Mouse (Mus musculus): ENCODE results near the gene Polr1b. TPM values are rescaled to one million over a fixed set of nuclear protein-coding genes. Genes with fewer than 3 reads are reported as not detected.
A peak's percentile ranks its signal among the peaks of the same experiment; 100 is the strongest.

The Polr1b gene
- polyA plus RNA-seq, 1 experiment from 2014 or later, result 12.1 TPM

DNA sequence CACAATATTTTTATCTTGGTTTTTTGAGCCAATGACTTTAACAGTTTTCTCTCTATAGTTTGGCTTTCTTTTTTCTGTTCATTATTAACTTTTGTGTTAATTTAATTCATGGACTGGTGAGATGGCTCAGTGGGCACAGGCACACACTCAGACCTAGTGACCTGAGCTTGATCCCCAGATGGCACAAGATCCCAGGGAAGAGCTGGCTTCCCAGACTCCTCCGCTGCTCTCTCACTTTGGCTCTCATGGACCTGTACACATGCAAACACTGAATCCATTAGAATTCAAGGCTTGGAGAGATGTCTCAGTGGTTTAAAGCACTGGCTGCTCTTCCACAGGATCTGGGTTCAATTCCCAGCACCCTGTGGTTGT, 15.6 kb downstream of the Polr1b start:
- Histone ChIP-seq H3K4me3 (ENCODE audit: control insufficient read depth in 1 of 2, insufficient read depth in 1 of 2, low read depth in 1 of 2, low read length in 2 of 2) (no peak overlapping the region), H3K27ac (replicated peaks in 1 of 2; ENCODE audit: control insufficient read depth in 1 of 2, insufficient read depth in 1 of 2, low read depth in 2 of 2, low read length in 2 of 2) (no peak overlapping the region), H3K27me3 (ENCODE audit: control insufficient read depth, insufficient read depth, low read length) (no peaks in the 10 kb centered on the region), H3K9me3 (ENCODE audit: control insufficient read depth, low read length) (no peaks in the 10 kb centered on the region), H3K4me2 (ENCODE audit: low read length) (no peak overlapping the region), H3K4me1 (ENCODE audit: control insufficient read depth in 2 of 2, insufficient read depth in 2 of 2, low read length in 2 of 2) (no peaks in the 10 kb centered on the region), H3K36me3 (ENCODE audit: control insufficient read depth, insufficient read depth, low read length) (peaks cover 96% of the 10 kb centered on the region), H3K9ac (ENCODE audit: low read length) (no peak overlapping the region)
- 93% methylated on average over 1 of the region's 1 CpGs for WGBS
- ATAC-seq (ENCODE audit: insufficient number of reproducible peaks, insufficient read depth, low FRiP score, low read depth), result no peak

DNA sequence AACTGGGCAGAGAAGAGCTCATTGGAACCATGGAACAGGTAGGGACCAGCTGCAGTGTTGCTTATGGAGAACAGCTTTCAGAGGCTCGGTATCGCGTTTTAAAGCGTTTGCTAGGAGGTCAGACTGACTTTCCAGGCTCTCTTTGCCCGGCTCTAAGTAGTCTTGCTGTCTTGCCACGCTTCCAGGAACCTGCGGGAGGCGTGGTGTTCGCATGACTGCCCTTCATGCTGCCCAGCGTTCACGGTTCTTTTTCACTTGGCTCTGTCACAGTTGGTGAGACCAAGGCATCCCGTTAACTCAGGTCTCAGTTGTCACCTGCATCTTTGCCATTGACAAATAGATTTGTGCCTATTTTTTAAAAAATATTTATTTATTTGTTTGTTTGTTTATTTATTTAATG, 17.3 kb downstream of the Polr1b start:
- Histone ChIP-seq H3K27ac (replicated peaks in 1 of 2; ENCODE audit: control insufficient read depth in 1 of 2, insufficient read depth in 1 of 2, low read depth in 2 of 2, low read length in 2 of 2) (no peak overlapping the region), H3K4me3 (ENCODE audit: control insufficient read depth in 1 of 2, insufficient read depth in 1 of 2, low read depth in 1 of 2, low read length in 2 of 2) (no peak overlapping the region), H3K36me3 (ENCODE audit: control insufficient read depth, insufficient read depth, low read length) (peaks cover 96% of the 10 kb centered on the region), H3K27me3 (ENCODE audit: control insufficient read depth, insufficient read depth, low read length) (no peaks in the 10 kb centered on the region), H3K9me3 (ENCODE audit: control insufficient read depth, low read length) (no peaks in the 10 kb centered on the region), H3K4me1 (ENCODE audit: control insufficient read depth in 2 of 2, insufficient read depth in 2 of 2, low read length in 2 of 2) (no peaks in the 10 kb centered on the region), H3K9ac (ENCODE audit: low read length) (no peak overlapping the region), H3K4me2 (ENCODE audit: low read length) (no peak overlapping the region)
- no peak for ATAC-seq (ENCODE audit: insufficient number of reproducible peaks, insufficient read depth, low FRiP score, low read depth)
- WGBS, result 97% methylated on average over 12 of the region's 12 CpGs

DNA sequence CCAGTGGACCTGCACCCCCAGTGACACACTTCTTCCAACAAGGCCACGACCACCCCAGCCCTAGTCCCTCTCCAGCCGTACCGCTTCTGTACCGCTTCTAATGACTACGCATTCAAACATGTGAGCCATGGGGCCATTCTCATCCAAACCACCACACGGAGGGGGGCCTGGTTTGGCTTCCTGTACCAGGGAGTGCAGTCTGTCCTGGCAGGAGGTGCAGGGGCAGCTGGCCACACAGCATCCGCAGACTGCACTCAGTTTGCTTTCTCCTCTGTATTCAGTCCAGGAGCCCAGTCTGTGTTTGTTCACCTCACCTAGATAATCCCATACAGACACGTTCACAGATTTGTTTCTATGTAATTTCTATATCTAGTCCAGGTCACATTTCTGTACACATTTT, 21.2 kb downstream of the Polr1b start:
- 95% methylated on average over 8 of the region's 8 CpGs for WGBS
- Histone ChIP-seq H3K27me3 (ENCODE audit: control insufficient read depth, insufficient read depth, low read length) (no peaks in the 10 kb centered on the region), H3K9me3 (ENCODE audit: control insufficient read depth, low read length) (no peaks in the 10 kb centered on the region), H3K4me1 (ENCODE audit: control insufficient read depth in 2 of 2, insufficient read depth in 2 of 2, low read length in 2 of 2) (no peaks in the 10 kb centered on the region), H3K4me2 (ENCODE audit: low read length) (no peak overlapping the region), H3K27ac (replicated peaks in 1 of 2; ENCODE audit: control insufficient read depth in 1 of 2, insufficient read depth in 1 of 2, low read depth in 2 of 2, low read length in 2 of 2) (no peak overlapping the region), H3K36me3 (ENCODE audit: control insufficient read depth, insufficient read depth, low read length) (peaks cover 95% of the 10 kb centered on the region), H3K9ac (ENCODE audit: low read length) (no peak overlapping the region), H3K4me3 (ENCODE audit: control insufficient read depth in 1 of 2, insufficient read depth in 1 of 2, low read depth in 1 of 2, low read length in 2 of 2) (no peak overlapping the region)
- no peak for ATAC-seq (ENCODE audit: insufficient number of reproducible peaks, insufficient read depth, low FRiP score, low read depth)

DNA sequence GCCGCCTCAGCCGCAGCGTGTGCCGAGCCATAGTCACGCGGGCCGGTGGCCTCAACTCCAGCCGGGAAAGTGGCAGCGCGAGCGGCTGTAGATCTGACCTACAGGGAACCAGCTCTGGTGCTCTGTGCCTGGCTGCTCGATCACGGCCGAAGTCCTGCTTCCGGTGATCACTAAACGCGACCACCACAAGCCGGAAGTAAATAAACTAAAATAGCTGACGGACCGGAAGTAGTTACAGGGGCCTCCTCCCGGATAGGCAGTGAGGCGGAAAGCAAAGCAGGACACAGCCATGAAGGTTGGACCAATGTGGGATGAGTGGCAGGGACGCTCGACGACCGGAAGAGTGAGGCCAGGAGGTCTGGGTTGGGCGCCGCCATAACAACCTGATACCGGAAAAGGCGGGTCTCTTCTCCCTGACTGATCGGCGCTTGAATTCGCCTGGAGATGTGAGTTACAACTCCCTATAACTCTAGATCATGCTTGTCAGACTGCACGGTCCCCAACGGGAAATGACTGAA, 28.7 kb downstream of the Polr1b start, which contains the start of gene Chchd5:
Chchd5 (plus strand) TSS at position 289 of the 518 bp plus-strand sequence.
- H3K9me3 ChIP-seq (ENCODE audit: control insufficient read depth, low read length), result no peaks in the 10 kb centered on the region
- WGBS, result under 1% methylated on average over 35 of the region's 35 CpGs
- H3K4me2 ChIP-seq (ENCODE audit: low read length), result peak within 1 kb of the TSS; percentile 74
- no peaks in the 10 kb centered on the region for H3K27me3 ChIP-seq (ENCODE audit: control insufficient read depth, insufficient read depth, low read length)
- H3K4me3 ChIP-seq (ENCODE audit: control insufficient read depth in 1 of 2, insufficient read depth in 1 of 2, low read depth in 1 of 2, low read length in 2 of 2), result peak within 1 kb of the TSS; percentile 62 to 70
- peak; percentile 99 for ATAC-seq (ENCODE audit: insufficient number of reproducible peaks, insufficient read depth, low FRiP score, low read depth)
- peaks cover 51% of the 10 kb centered on the region for H3K36me3 ChIP-seq (ENCODE audit: control insufficient read depth, insufficient read depth, low read length)
- peak within 1 kb of the TSS; percentile 86 to 91 for H3K27ac ChIP-seq (replicated peaks in 1 of 2; ENCODE audit: control insufficient read depth in 1 of 2, insufficient read depth in 1 of 2, low read depth in 2 of 2, low read length in 2 of 2)
- peaks cover 6 to 9% of the 10 kb centered on the region in 2 experiments for H3K4me1 ChIP-seq (ENCODE audit: control insufficient read depth in 2 of 2, insufficient read depth in 2 of 2, low read length in 2 of 2)
- H3K9ac ChIP-seq (ENCODE audit: low read length), result peak within 1 kb of the TSS; percentile 82

DNA sequence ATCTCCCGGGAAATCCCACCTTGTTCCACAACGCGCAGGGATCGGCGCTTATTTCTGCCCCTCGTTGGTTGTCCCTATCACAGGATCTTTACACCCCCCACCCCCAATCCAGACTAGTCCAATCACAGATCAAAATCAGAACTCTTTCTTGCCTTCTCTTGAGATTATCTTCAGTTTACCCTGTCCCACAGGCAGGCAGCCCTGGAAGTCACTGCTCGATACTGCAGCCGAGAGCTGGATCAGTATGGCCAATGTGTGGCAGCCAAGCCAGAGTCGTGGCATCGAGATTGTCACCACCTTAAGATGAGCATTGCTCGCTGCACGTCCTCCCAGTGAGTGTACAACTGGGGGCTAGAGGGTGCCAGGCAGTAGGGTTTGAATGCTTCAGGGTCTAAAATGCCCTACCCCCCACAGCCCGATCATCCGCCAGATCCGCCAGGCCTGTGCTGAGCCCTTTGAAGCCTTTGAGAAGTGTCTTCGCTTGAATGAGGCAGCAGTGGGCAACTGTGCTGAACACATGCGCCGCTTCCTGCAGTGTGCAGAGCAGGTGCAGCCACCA, 29.3 kb downstream of the Polr1b start:
- H3K9me3 ChIP-seq (ENCODE audit: control insufficient read depth, low read length), result no peaks in the 10 kb centered on the region
- H3K4me3 ChIP-seq (ENCODE audit: control insufficient read depth in 1 of 2, insufficient read depth in 1 of 2, low read depth in 1 of 2, low read length in 2 of 2), result peak overlapping the region; percentile 62 to 70
- ATAC-seq (ENCODE audit: insufficient number of reproducible peaks, insufficient read depth, low FRiP score, low read depth), result 0 out of 2 replicates have a peak, but pooled peaks have one; percentile 16
- WGBS, result 32% methylated on average over 18 of the region's 18 CpGs
- peaks cover 6 to 9% of the 10 kb centered on the region in 2 experiments for H3K4me1 ChIP-seq (ENCODE audit: control insufficient read depth in 2 of 2, insufficient read depth in 2 of 2, low read length in 2 of 2)
- H3K9ac ChIP-seq (ENCODE audit: low read length), result peak overlapping the region; percentile 67
- H3K36me3 ChIP-seq (ENCODE audit: control insufficient read depth, insufficient read depth, low read length), result peaks cover 45% of the 10 kb centered on the region
- H3K27me3 ChIP-seq (ENCODE audit: control insufficient read depth, insufficient read depth, low read length), result no peaks in the 10 kb centered on the region
- peak overlapping the region; percentile 86 to 91 for H3K27ac ChIP-seq (replicated peaks in 1 of 2; ENCODE audit: control insufficient read depth in 1 of 2, insufficient read depth in 1 of 2, low read depth in 2 of 2, low read length in 2 of 2)
- H3K4me2 ChIP-seq (ENCODE audit: low read length), result peak overlapping the region; percentile 74

DNA sequence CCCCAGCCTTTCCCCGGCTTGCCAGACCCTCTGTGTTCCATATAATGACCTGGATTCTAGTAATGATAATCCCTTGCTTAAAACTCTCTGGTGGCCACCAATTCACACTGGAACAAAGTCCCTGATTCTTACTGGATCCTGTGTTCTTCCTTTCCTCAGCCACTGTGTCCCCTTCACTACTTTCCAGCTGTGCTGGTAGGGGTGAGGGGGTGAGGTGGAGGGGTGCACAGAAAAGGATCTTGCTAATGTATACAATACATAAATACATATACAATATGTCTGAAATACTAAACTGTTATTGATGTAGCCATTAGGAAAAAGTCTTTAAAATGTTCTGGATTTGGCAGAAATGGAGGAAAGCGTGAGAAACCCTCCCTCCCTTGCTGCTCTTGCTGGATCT, 30.0 kb downstream of the Polr1b start:
- Histone ChIP-seq H3K4me3 (ENCODE audit: control insufficient read depth in 1 of 2, insufficient read depth in 1 of 2, low read depth in 1 of 2, low read length in 2 of 2) (no peak overlapping the region; a peak in 1 of 4 replicates), H3K9ac (ENCODE audit: low read length) (no peak overlapping the region), H3K27ac (replicated peaks in 1 of 2; ENCODE audit: control insufficient read depth in 1 of 2, insufficient read depth in 1 of 2, low read depth in 2 of 2, low read length in 2 of 2) (no peak overlapping the region), H3K27me3 (ENCODE audit: control insufficient read depth, insufficient read depth, low read length) (no peaks in the 10 kb centered on the region), H3K9me3 (ENCODE audit: control insufficient read depth, low read length) (no peaks in the 10 kb centered on the region), H3K4me2 (ENCODE audit: low read length) (peak overlapping the region; percentile 74), H3K4me1 (ENCODE audit: control insufficient read depth in 2 of 2, insufficient read depth in 2 of 2, low read length in 2 of 2) (peaks cover 6 to 9% of the 10 kb centered on the region in 2 experiments), H3K36me3 (ENCODE audit: control insufficient read depth, insufficient read depth, low read length) (peaks cover 38% of the 10 kb centered on the region)
- ATAC-seq (ENCODE audit: insufficient number of reproducible peaks, insufficient read depth, low FRiP score, low read depth), result no peak
- 93% methylated on average over 2 of the region's 2 CpGs for WGBS

DNA sequence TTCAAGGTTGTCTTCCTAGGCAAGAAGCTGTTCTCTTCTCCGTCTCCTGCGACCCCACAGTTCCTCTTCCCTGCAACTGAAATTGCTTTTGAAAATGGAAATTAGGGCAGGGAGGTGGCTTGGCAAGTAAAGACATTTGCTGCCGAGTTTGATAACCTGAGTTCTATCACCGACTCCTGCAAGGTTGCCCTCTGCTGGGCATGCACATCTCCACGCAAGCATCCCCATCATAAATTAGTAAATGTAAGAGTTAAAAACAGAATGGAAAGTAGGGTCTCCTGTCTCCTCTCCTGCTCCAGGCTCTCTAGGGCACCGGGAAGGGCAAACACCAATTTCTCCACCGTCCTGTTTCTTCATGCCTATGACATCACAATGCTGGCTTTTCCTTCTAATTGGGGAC, 31.4 kb downstream of the Polr1b start:
- H3K9me3 ChIP-seq (ENCODE audit: control insufficient read depth, low read length), result no peaks in the 10 kb centered on the region
- no peaks in the 10 kb centered on the region for H3K27me3 ChIP-seq (ENCODE audit: control insufficient read depth, insufficient read depth, low read length)
- peaks cover 25% of the 10 kb centered on the region for H3K36me3 ChIP-seq (ENCODE audit: control insufficient read depth, insufficient read depth, low read length)
- H3K4me2 ChIP-seq (ENCODE audit: low read length), result no peak overlapping the region
- peaks cover 6 to 9% of the 10 kb centered on the region in 2 experiments for H3K4me1 ChIP-seq (ENCODE audit: control insufficient read depth in 2 of 2, insufficient read depth in 2 of 2, low read length in 2 of 2)
- H3K4me3 ChIP-seq (ENCODE audit: control insufficient read depth in 1 of 2, insufficient read depth in 1 of 2, low read depth in 1 of 2, low read length in 2 of 2), result no peak overlapping the region
- H3K9ac ChIP-seq (ENCODE audit: low read length), result no peak overlapping the region
- no peak for ATAC-seq (ENCODE audit: insufficient number of reproducible peaks, insufficient read depth, low FRiP score, low read depth)
- 93% methylated on average over 7 of the region's 7 CpGs for WGBS
- no peak overlapping the region for H3K27ac ChIP-seq (replicated peaks in 1 of 2; ENCODE audit: control insufficient read depth in 1 of 2, insufficient read depth in 1 of 2, low read depth in 2 of 2, low read length in 2 of 2)

Measured in heart, embryonic 14.5 days (tissue).